ENCODE assay signal across 41 mouse cellular contexts in the genomic region with DNA sequence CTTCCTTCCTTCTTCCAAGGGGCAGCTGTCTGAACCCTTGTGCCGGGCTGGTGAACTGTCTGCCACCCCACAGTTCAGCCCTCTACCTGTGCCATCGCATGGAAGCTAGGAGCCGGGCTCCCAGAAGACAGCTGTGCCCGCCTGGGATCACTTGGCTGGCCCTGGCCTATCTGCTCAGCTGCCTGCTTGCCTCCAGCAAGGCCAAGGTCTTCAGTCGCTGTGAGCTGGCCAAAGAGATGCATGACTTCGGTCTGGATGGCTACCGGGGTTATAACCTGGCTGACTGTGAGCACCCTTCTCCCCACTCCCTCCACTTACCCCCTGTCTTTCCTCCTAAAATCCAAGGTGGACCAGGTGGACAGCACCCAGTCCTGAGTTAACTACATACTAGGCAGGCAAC. TPM values are rescaled to one million over a fixed set of nuclear protein-coding genes. Genes with fewer than 3 reads are reported as not detected.
"Had no signal": no experiment of that assay in that cellular context is flagged by ENCODE, and none has a peak within 500 bp of the region (broad histone marks: within the 10 kb centered on the region; RNA-seq: fewer than 3 reads in every experiment).

No protein-coding gene starts in this region.

- H3K4me3 ChIP-seq: gastrocnemius, adult 2 months; heart, embryonic 10.5 days; heart, embryonic 12.5 days; hindbrain, embryonic 10.5 days; hindbrain, embryonic 12.5 days; intestine, embryonic 15.5 days; layer of hippocampus, adult 2 months; left cerebral cortex, adult 2 months; limb, embryonic 10.5 days; limb, embryonic 12.5 days; liver, embryonic 13.5 days; liver, embryonic 15.5 days had no signal

- H3K36me3 ChIP-seq: heart, embryonic 10.5 days; heart, embryonic 12.5 days; hindbrain, embryonic 10.5 days; hindbrain, embryonic 12.5 days; intestine, embryonic 15.5 days; limb, embryonic 10.5 days; limb, embryonic 12.5 days; liver, embryonic 13.5 days; liver, embryonic 15.5 days had no signal

- H3K9me3 ChIP-seq: heart, embryonic 10.5 days; heart, embryonic 12.5 days; hindbrain, embryonic 10.5 days; hindbrain, embryonic 12.5 days; intestine, embryonic 15.5 days; limb, embryonic 10.5 days; limb, embryonic 12.5 days; liver, embryonic 13.5 days; liver, embryonic 15.5 days had no signal

- ATAC-seq: hindbrain, embryonic 16.5 days; inflammation-experienced regulatory T-cells, adult 6 months; intestine, embryonic 15.5 days; intestine, postnatal 0 days had no signal

- DNase-seq: gastrocnemius, adult 2 months; gastrocnemius, postnatal 10 days; gastrocnemius, postnatal 25 days; heart, adult 18-20 months; heart, postnatal 10 days; heart, postnatal 4 days; kidney, adult 18-20 months; kidney, adult 8-10 months; kidney, postnatal 10 days; kidney, postnatal 25 days; kidney, postnatal 4 days; liver; liver, embryonic 13.5 days had no signal

- H3K4me1 ChIP-seq: heart, embryonic 10.5 days; heart, embryonic 12.5 days; hindbrain, embryonic 10.5 days; hindbrain, embryonic 12.5 days; intestine, embryonic 15.5 days; limb, embryonic 10.5 days; limb, embryonic 12.5 days; liver, embryonic 13.5 days had no signal

- H3K27me3 ChIP-seq: heart, embryonic 12.5 days; hindbrain, embryonic 12.5 days; intestine, embryonic 15.5 days; limb, embryonic 12.5 days had no signal

RNA-seq across cellular contexts. Expression of a gene that starts 4.8 kb away (rescaled TPM):
- total RNA-seq: gastrocnemius, adult 2 months; gastrocnemius, postnatal 10 days; gastrocnemius, postnatal 25 days; gastrocnemius, postnatal 4 days; granulocyte monocyte progenitor cell, adult 5-6 weeks; heart, adult 18-20 months; heart, adult 8-10 months; heart, postnatal 10 days; heart, postnatal 25 days; heart, postnatal 4 days; layer of hippocampus, adult 2 months; layer of hippocampus, postnatal 10 days; layer of hippocampus, postnatal 25 days; left cerebral cortex, adult 2 months; left cerebral cortex, postnatal 14 days; left cerebral cortex, postnatal 36 days had no signal
- polyA plus RNA-seq: heart, embryonic 10.5 days; heart, embryonic 12.5 days; heart, embryonic 14.5 days; heart, embryonic 16.5 days; hindbrain, embryonic 10.5 days; hindbrain, embryonic 12.5 days; hindbrain, embryonic 14.5 days; hindbrain, embryonic 16.5 days; inflammation-experienced regulatory T-cells, adult 6 months; intestine, embryonic 15.5 days; intestine, postnatal 0 days; kidney, embryonic 14.5 days; kidney, embryonic 16.5 days; limb, embryonic 10.5 days; limb, embryonic 12.5 days; limb, embryonic 14.5 days; liver, embryonic 11.5 days; liver, embryonic 13.5 days; liver, embryonic 15.5 days had no signal
